Mouse (Mus musculus) heart, embryonic 10.5 days (tissue): Measurements from ENCODE around the gene Cfb. TPM values are rescaled to one million over a fixed set of nuclear protein-coding genes. Genes with fewer than 3 reads are reported as not detected.

Experiments
- DNase-seq: peaks from one replicate; pipeline ENCODE4 v3.0.0-alpha.2; 2017; ENCODE audit warnings: low spot score
- H3K27ac ChIP-seq: fragments of 300-500 bp; sonication (generic); 2 replicates; pipeline ENCODE4 v1.5.1; 2016; ENCODE audit warnings: mild to moderate bottlenecking
- H3K27me3 ChIP-seq: fragments of 300-500 bp; sonication (generic); 2 replicates; pipeline ENCODE4 v1.6.1; 2016; ENCODE audit warnings: mild to moderate bottlenecking; ENCODE audit not compliant: poor library complexity, insufficient read depth, severe bottlenecking
- H3K36me3 ChIP-seq: fragments of 300-500 bp; sonication (generic); 2 replicates; pipeline ENCODE4 v1.6.1; 2016; ENCODE audit warnings: mild to moderate bottlenecking, moderate library complexity
- H3K4me1 ChIP-seq: fragments of 300-500 bp; sonication (generic); 2 replicates; pipeline ENCODE4 v1.6.1; 2016; ENCODE audit warnings: mild to moderate bottlenecking
- H3K4me3 ChIP-seq: fragments of 300-500 bp; sonication (generic); 2 replicates; pipeline ENCODE4 v1.5.1; 2016; ENCODE audit warnings: mild to moderate bottlenecking, moderate library complexity
- H3K9me3 ChIP-seq: fragments of 300-500 bp; sonication (generic); 2 replicates; pipeline ENCODE4 v1.6.1; 2016; ENCODE audit warnings: mild to moderate bottlenecking, moderate library complexity
- WGBS: fragments of 180-500 bp; shearing (Covaris S2); methylation state at CpG from one replicate; pipeline ENCODE4 v1.1.7; 2016; 5-methylcytosine and 5-hydroxymethylcytosine counted together
- polyA plus RNA-seq: library from polyadenylated mRNA; unstranded; fragments of >200 nt; fragmentation: Nextera tagmentation; extraction: Ambion mirVana; gene quantifications from 2 replicates; pipeline ENCODE4 v1.2.1, GENCODE M21; 2016

The Cfb gene
- polyA plus RNA-seq, 1 experiment from 2014 or later: 11.4 TPM

DNA sequence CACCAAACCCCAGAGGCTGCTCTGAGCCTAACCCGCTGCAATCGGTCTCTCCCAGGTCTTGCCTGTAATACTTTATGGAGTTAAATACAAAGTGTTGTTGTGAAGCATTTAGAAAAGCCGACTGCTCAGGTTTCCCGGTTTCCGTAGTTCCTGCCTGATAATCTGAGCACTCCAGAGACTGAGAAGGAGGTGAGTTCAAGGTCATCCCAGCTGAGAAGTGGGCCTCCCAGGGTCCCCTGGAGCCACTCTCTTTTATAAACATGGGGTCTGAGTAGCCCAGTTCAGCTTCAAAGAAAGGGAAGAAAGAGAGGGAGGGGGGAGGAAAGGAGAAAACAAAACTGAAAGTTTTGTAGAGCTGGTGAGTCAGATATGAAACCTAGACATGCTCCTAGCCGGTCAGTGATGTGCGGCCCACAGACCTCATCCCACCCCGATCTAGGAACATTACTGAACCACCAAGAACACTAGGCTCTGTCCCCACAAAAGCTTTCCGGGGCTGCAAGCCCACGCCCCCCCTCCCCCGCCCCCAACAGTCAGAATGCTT is 17.1 kb upstream of the Cfb start, which contains the start of gene Zbtb12:
Gene Zbtb12 (plus strand): TSS at position 148 of the 544 bp plus-strand sequence.
- peaks cover 25% of the 10 kb centered on the region for H3K4me1 ChIP-seq

DNA sequence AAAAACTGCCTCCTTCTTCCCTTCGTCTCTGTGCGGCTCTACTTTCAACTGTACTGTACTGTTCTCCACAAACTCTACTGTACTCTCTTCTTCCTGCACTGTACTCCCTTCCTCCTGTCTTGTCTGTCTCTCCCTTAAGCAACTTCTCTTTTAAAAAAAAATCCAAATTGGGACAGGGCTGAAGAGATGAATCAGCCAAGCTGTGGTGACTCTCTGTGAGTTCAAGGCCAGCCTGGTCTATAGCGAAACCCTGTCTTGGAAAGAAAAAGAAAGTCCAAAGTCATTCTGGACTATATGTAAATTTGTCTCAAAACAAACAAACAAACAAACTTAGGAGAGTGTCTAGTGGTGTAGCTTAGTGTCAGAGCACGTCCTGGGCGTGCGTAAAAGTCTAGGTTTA is 12.0 kb upstream of the Cfb start:
- no peak for DNase-seq
- H3K4me3 ChIP-seq: no peak overlapping the region
- WGBS: 89% methylated on average over 6 of the region's 6 CpGs
- H3K36me3 ChIP-seq: no peaks in the 10 kb centered on the region
- H3K4me1 ChIP-seq: peaks cover 2% of the 10 kb centered on the region
- no peaks in the 10 kb centered on the region for H3K9me3 ChIP-seq
- H3K27me3 ChIP-seq: peaks cover 9% of the 10 kb centered on the region; the same call in 1 of the 2 replicates
- no peak overlapping the region for H3K27ac ChIP-seq

More for the DNA sequence above, 17.1 kb upstream of the Cfb start, which contains the start of gene Zbtb12:
- DNase-seq: no peak
- WGBS: 60% methylated on average over 11 of the region's 11 CpGs
- Histone ChIP-seq H3K27me3 (peaks cover 22% of the 10 kb centered on the region; the same call in 1 of the 2 replicates), H3K36me3 (no peaks in the 10 kb centered on the region), H3K4me3 (no peak within 1 kb of the TSS), H3K9me3 (no peaks in the 10 kb centered on the region), H3K27ac (peak within 1 kb of the TSS; percentile 52)

DNA sequence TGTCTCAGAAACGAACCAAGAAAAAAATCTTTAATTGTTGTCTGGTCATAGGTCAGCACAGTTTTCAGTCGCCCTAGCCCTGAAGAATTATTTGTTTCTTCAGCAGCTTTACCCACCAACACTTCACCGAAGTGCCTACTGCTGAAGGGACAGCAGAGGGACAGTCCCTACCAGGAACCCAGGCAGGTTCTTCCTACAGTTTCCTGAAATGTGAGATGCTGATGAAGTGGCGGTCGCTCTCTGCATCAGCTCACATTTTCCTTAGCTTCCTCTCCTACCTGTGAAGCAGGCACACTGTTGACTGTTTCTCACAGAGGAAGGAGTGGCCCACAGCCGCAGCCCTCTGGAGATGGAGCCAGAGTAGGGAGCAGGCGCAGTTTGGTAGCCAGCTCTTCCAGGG is 3.7 kb upstream of the Cfb start:
- 58% methylated on average over 7 of the region's 7 CpGs for WGBS
- Histone ChIP-seq H3K36me3 (no peaks in the 10 kb centered on the region), H3K27ac (no peak overlapping the region), H3K9me3 (no peaks in the 10 kb centered on the region), H3K4me1 (no peaks in the 10 kb centered on the region), H3K27me3 (peaks cover 27% of the 10 kb centered on the region; the same call in 1 of the 2 replicates), H3K4me3 (no peak overlapping the region)
- no peak for DNase-seq

DNA sequence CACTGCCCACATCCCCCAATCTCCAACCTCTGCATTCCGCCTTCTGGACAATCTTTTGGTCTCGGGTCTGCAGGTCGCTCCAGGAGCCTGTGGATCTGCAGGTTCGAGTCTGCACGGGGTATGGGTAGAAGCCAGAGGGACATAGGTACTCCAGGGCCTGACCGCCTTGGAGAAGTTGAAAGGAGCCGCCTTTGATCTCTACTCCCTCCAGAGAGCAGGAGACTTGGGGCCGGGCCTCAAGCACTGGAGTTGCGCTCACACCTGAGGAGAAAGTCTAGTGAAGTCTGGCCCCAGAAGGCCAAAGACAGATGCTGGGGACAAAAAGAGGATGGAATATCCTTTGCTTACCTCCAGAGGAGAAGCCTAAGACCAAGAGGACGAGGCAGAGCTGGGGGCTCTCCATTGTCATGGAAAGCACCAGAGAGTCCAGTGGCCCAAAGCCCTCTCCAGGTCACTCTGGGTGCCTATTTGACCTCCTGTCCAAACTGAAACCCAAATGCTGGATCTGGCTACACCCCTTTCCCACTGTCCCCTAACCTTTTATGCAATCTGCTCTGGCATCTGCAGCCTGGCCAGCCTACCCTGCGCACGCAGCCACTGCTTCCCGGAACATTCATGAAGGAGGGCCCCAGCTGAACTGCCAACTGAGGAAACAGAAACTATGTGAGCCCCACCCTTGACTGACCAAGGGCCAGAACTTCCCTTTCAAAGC is 458 bp downstream of the Cfb start:
- Histone ChIP-seq H3K4me3 (no peak overlapping the region), H3K27ac (no peak overlapping the region; the same call in 1 of the 2 replicates), H3K4me1 (no peaks in the 10 kb centered on the region), H3K36me3 (peaks cover 15% of the 10 kb centered on the region), H3K27me3 (peaks cover 27% of the 10 kb centered on the region; the same call in 1 of the 2 replicates), H3K9me3 (no peaks in the 10 kb centered on the region)
- 63% methylated on average over 13 of the region's 13 CpGs for WGBS
- DNase-seq: no peak

DNA sequence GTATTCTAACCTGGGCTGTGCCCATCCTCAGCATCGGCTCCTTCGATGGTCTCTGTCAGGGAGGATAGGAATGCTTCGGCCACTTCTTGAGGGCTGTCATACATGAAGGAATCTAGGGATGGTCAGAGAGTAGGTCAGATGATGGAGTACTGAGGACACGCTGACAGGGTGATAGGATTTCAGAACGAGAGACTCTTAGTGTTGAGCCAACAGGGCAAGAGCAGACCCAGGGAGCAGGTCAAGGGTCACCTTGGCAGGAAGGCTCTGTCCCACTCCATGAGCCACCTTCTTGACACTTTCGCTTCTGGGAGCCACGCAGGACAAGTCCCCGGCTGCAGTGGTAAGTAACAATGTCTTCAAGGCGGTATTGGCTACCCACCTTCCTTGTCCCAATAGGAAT is 1.8 kb downstream of the Cfb start:
- Histone ChIP-seq H3K4me1 (no peaks in the 10 kb centered on the region), H3K9me3 (no peaks in the 10 kb centered on the region), H3K27ac (no peak overlapping the region), H3K4me3 (no peak overlapping the region), H3K27me3 (peaks cover 27% of the 10 kb centered on the region; the same call in 1 of the 2 replicates), H3K36me3 (peaks cover 28% of the 10 kb centered on the region)
- WGBS: 78% methylated on average over 9 of the region's 9 CpGs
- no peak for DNase-seq

DNA sequence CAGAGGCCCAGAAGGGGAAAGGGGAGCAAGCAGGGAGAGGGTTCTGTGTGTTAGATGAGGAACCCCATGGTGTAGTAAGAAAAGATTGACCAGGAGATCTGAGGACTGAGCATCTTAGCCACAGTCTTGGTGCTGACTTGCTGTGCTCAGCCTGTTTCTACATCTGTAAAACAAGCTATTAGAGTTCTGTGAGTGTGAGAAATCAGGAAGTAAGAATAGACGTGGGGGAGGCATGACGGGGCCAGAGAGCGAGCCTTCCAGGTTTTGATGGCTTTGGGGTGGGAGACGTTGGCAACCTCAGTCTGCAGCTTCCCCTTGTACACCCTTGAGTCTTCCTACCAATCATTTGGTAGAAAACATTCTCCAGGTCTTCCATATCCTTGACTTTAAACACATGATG is 3.6 kb downstream of the Cfb start:
- no peaks in the 10 kb centered on the region for H3K9me3 ChIP-seq
- H3K27ac ChIP-seq: no peak overlapping the region
- H3K36me3 ChIP-seq: peaks cover 47% of the 10 kb centered on the region
- no peak for DNase-seq
- H3K4me3 ChIP-seq: no peak overlapping the region
- 76% methylated on average over 4 of the region's 4 CpGs for WGBS
- no peaks in the 10 kb centered on the region for H3K4me1 ChIP-seq
- peaks cover 18% of the 10 kb centered on the region; the same call in 1 of the 2 replicates for H3K27me3 ChIP-seq

DNA sequence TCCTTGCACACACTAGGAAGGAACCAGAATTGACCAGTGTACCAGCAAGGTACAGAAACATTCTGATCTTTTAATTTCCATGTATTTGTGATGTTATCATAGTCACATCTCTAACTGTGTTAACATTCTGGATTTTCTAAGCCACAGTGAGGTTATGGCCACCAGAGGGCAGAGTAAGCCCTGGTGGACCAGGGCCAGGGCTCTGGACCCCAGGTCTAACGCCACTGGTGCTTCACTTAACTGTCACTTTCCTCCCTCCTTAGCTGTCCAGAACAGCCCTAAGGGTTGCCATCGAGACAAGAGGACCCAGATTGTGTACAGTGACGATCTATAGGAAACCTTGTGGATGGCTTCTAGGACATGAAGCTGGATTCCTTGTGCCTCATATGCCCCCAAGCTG is 6.5 kb downstream of the Cfb start:
- H3K4me1 ChIP-seq: peaks cover 8% of the 10 kb centered on the region
- no peak overlapping the region for H3K27ac ChIP-seq
- DNase-seq: no peak
- H3K36me3 ChIP-seq: peaks cover 64% of the 10 kb centered on the region
- H3K9me3 ChIP-seq: no peaks in the 10 kb centered on the region
- H3K4me3 ChIP-seq: no peak overlapping the region
- H3K27me3 ChIP-seq: no peaks in the 10 kb centered on the region
- 42% methylated on average over 3 of the region's 3 CpGs for WGBS

DNA sequence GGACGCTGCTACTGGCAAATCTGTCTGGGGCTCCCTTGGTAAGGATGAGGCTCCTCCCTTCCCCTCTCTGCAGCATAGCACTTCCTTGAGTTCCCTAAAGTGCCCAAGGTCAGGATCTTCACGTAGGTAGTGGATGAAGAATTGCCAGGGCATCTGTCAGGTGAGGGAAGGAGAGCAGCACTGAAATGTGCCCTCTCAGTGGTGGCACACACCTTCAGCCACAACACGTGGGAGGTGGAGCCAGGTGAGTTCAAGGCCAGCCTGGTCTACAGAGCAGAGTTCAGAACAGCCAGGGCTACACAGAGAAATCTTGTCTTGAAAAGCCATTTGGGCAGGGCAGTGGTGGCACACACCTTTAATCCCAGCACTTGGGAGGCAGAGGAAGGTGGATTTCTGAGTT is 7.6 kb downstream of the Cfb start:
- H3K27ac ChIP-seq: no peak overlapping the region
- H3K4me3 ChIP-seq: no peak overlapping the region
- no peaks in the 10 kb centered on the region for H3K9me3 ChIP-seq
- H3K27me3 ChIP-seq: no peaks in the 10 kb centered on the region
- no peak for DNase-seq
- WGBS: 74% methylated on average over 3 of the region's 3 CpGs
- peaks cover 64% of the 10 kb centered on the region for H3K36me3 ChIP-seq
- peaks cover 13% of the 10 kb centered on the region for H3K4me1 ChIP-seq

DNA sequence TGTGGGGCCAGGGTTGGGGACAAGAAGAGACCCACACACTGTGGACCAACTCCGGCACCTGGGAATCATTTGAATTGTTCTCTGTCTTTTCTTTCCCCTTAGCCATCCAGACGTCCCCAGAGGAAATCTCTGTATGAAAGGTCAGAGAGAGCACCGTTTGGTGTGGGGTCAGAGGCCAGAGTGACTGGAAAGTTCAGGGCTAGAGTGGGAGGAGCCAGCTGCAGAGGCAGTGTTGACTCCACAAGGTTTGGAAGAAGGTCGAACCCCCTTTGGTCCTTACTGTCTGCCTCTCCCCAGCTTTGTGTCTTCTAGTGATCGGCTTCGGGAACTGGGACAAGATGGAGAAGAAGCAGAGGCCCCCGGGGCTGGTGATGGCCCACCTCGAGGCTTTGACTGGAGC is 8.8 kb downstream of the Cfb start:
- H3K9me3 ChIP-seq: no peaks in the 10 kb centered on the region
- peaks cover 18% of the 10 kb centered on the region for H3K4me1 ChIP-seq
- H3K27ac ChIP-seq: no peak overlapping the region
- 79% methylated on average over 8 of the region's 8 CpGs for WGBS
- peaks cover 64% of the 10 kb centered on the region for H3K36me3 ChIP-seq
- no peaks in the 10 kb centered on the region for H3K27me3 ChIP-seq
- no peak overlapping the region for H3K4me3 ChIP-seq
- DNase-seq: no peak

DNA sequence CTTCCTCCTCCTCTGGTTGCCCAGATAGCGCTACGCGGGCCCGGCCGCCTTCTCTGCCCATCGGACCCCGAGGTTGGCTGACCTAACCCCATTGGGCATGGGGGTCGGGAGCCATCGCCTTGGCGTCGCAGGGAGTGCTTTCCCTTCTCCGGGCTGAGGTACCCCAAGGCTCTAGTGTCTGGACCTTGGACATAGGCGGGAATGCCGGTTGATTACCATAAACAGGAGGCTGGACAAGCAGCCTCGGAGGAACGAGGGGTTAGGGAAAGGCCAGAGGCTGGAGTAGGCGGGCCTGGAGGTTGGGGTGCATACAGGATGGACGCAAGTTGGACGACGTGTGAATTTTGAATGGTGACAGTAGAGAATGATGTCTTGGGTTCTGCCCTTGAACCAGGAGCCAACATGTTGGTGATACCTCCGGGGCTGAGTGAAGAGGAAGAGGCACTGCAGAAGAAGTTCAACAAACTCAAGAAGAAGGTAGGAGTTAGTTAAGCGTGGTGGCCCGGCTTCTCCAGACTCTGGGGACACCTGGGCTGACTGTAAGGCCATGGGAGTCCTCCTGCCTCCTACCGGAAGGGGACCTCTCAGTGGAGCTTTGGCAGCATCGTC is 11.7 kb downstream of the Cfb start:
- H3K27me3 ChIP-seq: no peaks in the 10 kb centered on the region
- peaks cover 18% of the 10 kb centered on the region for H3K4me1 ChIP-seq
- DNase-seq: no peak
- H3K9me3 ChIP-seq: no peaks in the 10 kb centered on the region
- H3K4me3 ChIP-seq: peak overlapping the region; percentile 96
- peaks cover 63% of the 10 kb centered on the region for H3K36me3 ChIP-seq
- H3K27ac ChIP-seq: peak overlapping the region; percentile 92
- WGBS: 3% methylated on average over 25 of the region's 25 CpGs

DNA sequence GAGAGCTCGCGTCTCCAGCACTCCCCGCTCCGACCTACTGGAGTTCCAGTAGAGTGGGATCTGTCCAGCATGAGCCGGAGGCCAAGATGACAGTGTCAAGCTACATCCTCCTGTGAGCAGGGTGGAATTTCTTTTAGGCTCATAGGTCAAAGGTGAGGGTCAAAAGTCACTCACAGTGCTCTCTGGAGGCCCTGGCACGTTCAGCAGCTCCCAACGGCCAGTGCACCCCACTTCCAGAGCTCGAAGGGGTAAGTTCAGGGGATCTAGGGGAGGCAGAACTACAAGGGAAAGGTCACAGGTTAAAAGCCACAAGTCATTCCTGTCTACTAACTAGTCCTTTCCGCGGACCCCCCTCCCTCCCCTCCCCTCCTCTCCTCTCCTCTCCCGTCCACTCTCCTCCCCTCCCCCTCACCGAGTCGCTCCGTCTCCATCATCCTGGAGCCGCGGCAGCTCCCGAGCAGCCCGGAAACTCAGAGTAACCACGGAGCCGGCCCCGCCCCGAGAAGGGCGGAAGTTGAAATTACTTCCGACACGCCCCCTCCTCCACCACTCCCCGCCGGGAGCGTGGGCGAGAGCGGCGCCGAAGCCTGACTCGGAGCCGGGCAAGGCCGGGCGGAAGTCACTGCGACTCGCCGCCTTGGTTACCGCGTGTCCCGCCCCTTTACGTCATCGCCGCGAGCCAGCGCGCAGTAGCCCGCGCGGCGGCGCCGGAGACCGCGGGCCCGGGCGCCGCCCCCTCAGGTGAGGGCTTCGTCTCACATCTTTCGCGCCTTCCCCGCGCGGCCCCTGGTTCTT is 12.4 kb downstream of the Cfb start, which contains the start of the genes Skiv2l and Nelfe:
Gene Skiv2l (minus strand): TSS at position 489 of the 795 bp plus-strand sequence.
Gene Nelfe (plus strand): TSS at position 670 of the 795 bp plus-strand sequence.
- peak; percentile 98 for DNase-seq
- Histone ChIP-seq H3K4me3 (peak within 1 kb of the TSS; percentile 96), H3K4me1 (peaks cover 18% of the 10 kb centered on the region), H3K36me3 (peaks cover 63% of the 10 kb centered on the region), H3K27ac (peak within 1 kb of the TSS; percentile 92), H3K9me3 (no peaks in the 10 kb centered on the region), H3K27me3 (no peaks in the 10 kb centered on the region)
- WGBS: under 1% methylated on average over 63 of the region's 65 CpGs

DNA sequence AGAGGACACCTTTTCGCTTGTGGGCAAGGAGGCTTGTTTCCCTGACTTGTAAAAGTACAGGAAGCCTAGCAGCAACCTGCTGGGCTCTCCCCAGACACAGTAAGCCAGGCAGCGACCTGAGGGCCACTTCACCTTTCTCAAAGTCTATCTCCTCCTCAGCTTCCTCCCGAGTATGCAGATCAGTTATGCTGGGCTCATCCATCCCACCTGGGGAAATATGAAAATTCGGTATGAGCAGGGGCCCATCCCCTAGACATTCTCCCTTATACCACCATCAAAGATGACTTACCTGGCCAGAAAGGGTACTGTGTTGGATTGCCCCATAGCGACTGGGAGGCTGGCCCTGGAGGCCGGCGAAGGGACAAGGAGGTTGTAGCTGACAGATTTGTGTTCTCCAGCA is 14.7 kb downstream of the Cfb start:
- H3K4me3 ChIP-seq: no peak overlapping the region
- no peaks in the 10 kb centered on the region for H3K27me3 ChIP-seq
- H3K36me3 ChIP-seq: peaks cover 63% of the 10 kb centered on the region
- H3K9me3 ChIP-seq: no peaks in the 10 kb centered on the region
- WGBS: 86% methylated on average over 7 of the region's 7 CpGs
- DNase-seq: no peak
- peaks cover 18% of the 10 kb centered on the region for H3K4me1 ChIP-seq
- H3K27ac ChIP-seq: no peak overlapping the region
